Mouse (Mus musculus) forebrain, postnatal 0 days (tissue): ENCODE data around the gene Acbd6. TPM values are rescaled to one million over a fixed set of nuclear protein-coding genes. Genes with fewer than 3 reads are reported as not detected.

Experiments
- ATAC-seq: fragments of 200-750 bp; cut with Nextera tagmentation; 2 replicates; pipeline ENCODE4 v1.8.0; 2017; ENCODE audit warnings: mild to moderate bottlenecking, moderate library complexity
- DNase-seq: peaks from one replicate; pipeline ENCODE4 v3.0.0-alpha.2; 2015
- H3K27ac ChIP-seq: fragments of 300-500 bp; sonication (generic); 2 replicates; pipeline ENCODE4 v1.5.1; 2014; ENCODE audit warnings: low read depth, mild to moderate bottlenecking, antibody characterized with exemption, low read length, moderate library complexity, mixed read lengths
- H3K27me3 ChIP-seq: fragments of 300-500 bp; sonication (generic); 2 replicates; pipeline ENCODE4 v1.6.1; 2014; ENCODE audit warnings: mild to moderate bottlenecking, low read length, mixed read lengths; ENCODE audit not compliant: insufficient read depth
- H3K36me3 ChIP-seq: fragments of 300-500 bp; sonication (generic); 2 replicates; pipeline ENCODE4 v1.6.1; 2014; ENCODE audit warnings: mild to moderate bottlenecking, moderate library complexity; ENCODE audit not compliant: insufficient read depth
- H3K4me1 ChIP-seq: fragments of 300-500 bp; sonication (generic); 2 replicates; pipeline ENCODE4 v1.6.1; 2014; ENCODE audit warnings: antibody characterized with exemption; ENCODE audit not compliant: insufficient read depth
- H3K4me2 ChIP-seq: fragments of 300-500 bp; sonication (generic); 2 replicates; pipeline ENCODE4 v1.6.1; 2014; ENCODE audit warnings: low read depth, mild to moderate bottlenecking, moderate library complexity
- H3K4me3 ChIP-seq: fragments of 300-500 bp; sonication (generic); 2 replicates; pipeline ENCODE4 v1.5.1; 2014; ENCODE audit warnings: low read depth, low read length, mixed read lengths
- H3K9ac ChIP-seq: fragments of 300-500 bp; sonication (generic); 2 replicates; pipeline ENCODE4 v1.6.1; 2014; ENCODE audit warnings: mild to moderate bottlenecking
- H3K9me3 ChIP-seq: fragments of 300-500 bp; sonication (generic); 2 replicates; pipeline ENCODE4 v1.6.1; 2016; ENCODE audit warnings: low read length
- CTCF ChIP-seq: sonication (generic); IDR thresholded peaks from 2 replicates; pipeline ENCODE4 v1.5.1; 2016; ENCODE audit warnings: antibody characterized with exemption, control low read depth, low read depth
- WGBS: fragments of 180-500 bp; shearing (Covaris S2); extraction: QIAGEN DNeasy Blood & Tissue Kit; methylation state at CpG from one replicate; pipeline ENCODE4 v1.1.7; 2014; 5-methylcytosine and 5-hydroxymethylcytosine counted together
- polyA plus RNA-seq: library from polyadenylated mRNA; unstranded; fragments of >200 nt; fragmentation: Nextera tagmentation; extraction: Ambion mirVana; gene quantifications from 2 replicates; pipeline ENCODE4 v1.2.1, GENCODE M21; 2015
- total RNA-seq: library from RNA; depleted of rRNA; stranded (reverse); fragments of >200 nt; gene quantifications from 2 replicates; pipeline ENCODE4 v1.2.3, GENCODE M21; 2014

The Acbd6 gene
- total and polyA plus RNA-seq, 2 experiments from 2014 or later, result 114 to 143 TPM

DNA sequence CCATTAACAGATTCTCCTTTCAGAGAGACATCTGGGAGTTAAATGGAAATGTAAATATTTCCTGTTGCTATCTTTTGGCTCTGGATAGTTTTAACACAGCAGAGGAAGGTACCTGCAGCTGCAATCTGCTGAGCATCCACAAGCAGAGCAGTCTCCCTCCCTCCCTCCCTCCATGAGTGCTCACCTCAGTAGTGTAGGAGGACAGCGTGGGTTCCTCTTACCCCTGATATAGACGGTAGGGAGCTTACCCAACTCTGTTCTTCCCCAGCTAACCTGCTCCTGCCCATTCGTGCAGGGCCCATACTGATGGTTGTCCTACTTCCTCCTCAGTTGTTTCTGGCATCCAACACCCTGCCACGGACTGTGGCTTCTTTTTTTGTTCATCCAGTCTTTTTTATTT is 50.6 kb downstream of the Acbd6 start:
- H3K27ac ChIP-seq, result no peak overlapping the region
- WGBS, result 65% methylated on average over 4 of the region's 4 CpGs
- no peaks in the 10 kb centered on the region for H3K27me3 ChIP-seq
- no peaks in the 10 kb centered on the region for H3K36me3 ChIP-seq
- no peak for TF ChIP-seq CTCF
- no peaks in the 10 kb centered on the region for H3K4me1 ChIP-seq
- no peak overlapping the region for H3K4me3 ChIP-seq
- no peak for ATAC-seq
- H3K9me3 ChIP-seq, result no peaks in the 10 kb centered on the region
- DNase-seq, result no peak
- H3K9ac ChIP-seq, result no peak overlapping the region
- H3K4me2 ChIP-seq, result no peak overlapping the region

- no peak for ATAC-seq
- no peak overlapping the region for H3K27ac ChIP-seq
- no peak for TF ChIP-seq CTCF
- DNase-seq, result no peak
- H3K9ac ChIP-seq, result no peak overlapping the region
- H3K4me3 ChIP-seq, result no peak overlapping the region
- no peaks in the 10 kb centered on the region for H3K27me3 ChIP-seq
- H3K4me2 ChIP-seq, result no peak overlapping the region
- no peaks in the 10 kb centered on the region for H3K4me1 ChIP-seq
- no peaks in the 10 kb centered on the region for H3K36me3 ChIP-seq
- H3K9me3 ChIP-seq, result no peaks in the 10 kb centered on the region
- 58% methylated on average over 2 of the region's 2 CpGs for WGBS
These were observed 56.5 kb downstream of the Acbd6 start for GRCm38 (mm10) chr1:155614426-155614825.

DNA sequence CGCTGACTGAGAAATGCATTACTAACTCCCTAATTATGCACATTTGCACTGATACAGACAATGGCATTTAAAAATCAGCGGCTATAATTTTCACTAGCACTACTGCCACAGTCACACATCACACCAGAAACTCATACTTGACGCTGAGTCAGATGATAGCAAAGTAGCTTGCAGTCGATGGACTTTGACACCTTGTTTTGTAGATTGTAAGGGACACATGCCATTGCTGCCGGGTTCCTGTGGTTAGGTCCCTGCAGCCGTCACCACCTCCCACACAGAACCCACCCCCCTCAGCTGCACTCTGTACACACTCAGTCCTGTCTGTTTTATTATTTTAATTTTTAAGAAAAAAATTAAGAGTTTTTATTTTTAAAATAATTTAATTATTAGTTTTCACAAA is 63.2 kb downstream of the Acbd6 start:
- H3K27me3 ChIP-seq, result no peaks in the 10 kb centered on the region
- H3K4me3 ChIP-seq, result no peak overlapping the region
- no peak overlapping the region for H3K4me2 ChIP-seq
- H3K4me1 ChIP-seq, result no peaks in the 10 kb centered on the region
- no peak for TF ChIP-seq CTCF
- ATAC-seq, result no peak
- H3K9ac ChIP-seq, result no peak overlapping the region
- DNase-seq, result no peak
- H3K9me3 ChIP-seq, result no peaks in the 10 kb centered on the region
- 76% methylated on average over 6 of the region's 6 CpGs for WGBS
- H3K36me3 ChIP-seq, result peaks cover 6% of the 10 kb centered on the region; the same call in 1 of the 2 replicates
- no peak overlapping the region for H3K27ac ChIP-seq

DNA sequence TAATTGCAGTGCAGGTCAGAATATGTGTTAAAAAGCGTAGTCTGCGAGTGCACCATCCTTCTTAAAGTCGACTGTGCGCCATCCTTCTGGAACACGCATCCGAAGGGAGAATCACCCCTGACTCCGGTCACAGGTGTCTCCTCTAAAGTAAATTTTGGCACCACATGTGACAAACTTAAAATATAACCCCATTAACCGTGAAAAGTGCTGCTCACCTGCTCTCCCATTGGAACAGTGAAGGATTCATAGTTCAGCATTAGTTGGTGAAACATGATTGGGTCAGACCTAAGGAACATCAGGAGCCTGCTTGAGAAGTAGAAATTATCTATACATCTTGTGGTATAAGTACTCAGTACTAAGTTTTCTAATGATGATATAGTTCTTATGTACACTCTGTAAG is 65.3 kb downstream of the Acbd6 start:
- Histone ChIP-seq H3K4me2 (no peak overlapping the region), H3K4me3 (no peak overlapping the region), H3K9me3 (no peaks in the 10 kb centered on the region), H3K9ac (no peak overlapping the region), H3K36me3 (peaks cover 6% of the 10 kb centered on the region; the same call in 1 of the 2 replicates), H3K4me1 (no peaks in the 10 kb centered on the region), H3K27ac (no peak overlapping the region), H3K27me3 (no peaks in the 10 kb centered on the region)
- no peak for ATAC-seq
- 88% methylated on average over 8 of the region's 8 CpGs for WGBS
- no peak for DNase-seq
- TF ChIP-seq CTCF, result no peak

DNA sequence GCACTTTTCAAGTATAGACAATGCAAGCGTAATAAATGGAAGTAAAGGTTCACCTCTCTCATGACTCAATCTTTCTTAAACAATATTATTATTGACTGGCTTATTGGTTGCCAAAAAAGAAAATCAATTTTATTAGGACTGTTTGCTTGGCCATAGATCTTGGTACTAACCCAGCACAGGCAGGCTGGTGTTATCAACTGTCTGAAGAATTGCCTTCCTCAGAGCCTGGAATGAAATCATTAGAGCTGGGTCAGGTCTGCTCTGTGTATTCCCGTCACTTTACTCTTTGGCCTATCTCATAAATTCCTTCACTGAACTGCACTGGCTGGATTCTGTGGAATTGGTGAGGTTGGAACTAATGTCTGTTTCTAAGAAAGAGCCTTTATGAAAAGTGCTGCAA is 69.8 kb downstream of the Acbd6 start:
- Histone ChIP-seq H3K9me3 (no peaks in the 10 kb centered on the region), H3K36me3 (peaks cover 6% of the 10 kb centered on the region; the same call in 1 of the 2 replicates), H3K27ac (no peak overlapping the region), H3K4me1 (no peaks in the 10 kb centered on the region), H3K9ac (no peak overlapping the region), H3K27me3 (no peaks in the 10 kb centered on the region), H3K4me2 (no peak overlapping the region), H3K4me3 (no peak overlapping the region)
- ATAC-seq (no peak), DNase-seq (no peak)
- no peak for TF ChIP-seq CTCF
- WGBS, result 97% methylated on average over 2 of the region's 2 CpGs

- H3K4me1 ChIP-seq, result no peaks in the 10 kb centered on the region
- no peak overlapping the region for H3K4me3 ChIP-seq
- no peak for ATAC-seq
- H3K27me3 ChIP-seq, result no peaks in the 10 kb centered on the region
- 89% methylated on average over 7 of the region's 7 CpGs for WGBS
- H3K27ac ChIP-seq, result no peak overlapping the region
- no peak overlapping the region for H3K4me2 ChIP-seq
- DNase-seq, result no peak
- no peaks in the 10 kb centered on the region for H3K36me3 ChIP-seq
- no peak overlapping the region for H3K9ac ChIP-seq
- TF ChIP-seq CTCF, result no peak
- H3K9me3 ChIP-seq, result no peaks in the 10 kb centered on the region
These were observed 78.7 kb downstream of the Acbd6 start for GRCm38 (mm10) chr1:155636648-155637047.

DNA sequence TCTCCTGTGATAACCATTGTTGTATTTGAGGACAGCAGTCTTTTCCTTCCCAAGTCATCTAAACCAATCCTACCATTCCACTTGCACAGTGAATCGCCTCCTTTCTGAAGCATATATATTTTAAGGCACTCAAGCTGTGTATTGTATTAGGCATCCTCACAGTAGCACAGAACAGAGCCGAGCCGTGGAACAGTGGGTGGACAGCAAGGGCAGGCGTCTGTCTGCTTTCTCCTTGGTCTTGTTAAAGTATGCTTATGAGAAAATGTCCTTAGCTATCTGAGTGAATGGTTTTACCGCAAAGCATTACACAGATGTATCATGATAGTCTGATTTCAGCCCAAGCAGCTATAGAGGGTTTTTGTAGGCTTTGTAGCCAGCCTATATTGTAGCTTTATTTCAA is 87.9 kb downstream of the Acbd6 start:
- Histone ChIP-seq H3K27ac (no peak overlapping the region), H3K4me1 (no peaks in the 10 kb centered on the region), H3K9me3 (no peaks in the 10 kb centered on the region), H3K36me3 (no peaks in the 10 kb centered on the region), H3K27me3 (no peaks in the 10 kb centered on the region), H3K4me3 (no peak overlapping the region), H3K4me2 (no peak overlapping the region), H3K9ac (no peak overlapping the region)
- DNase-seq, result no peak
- 71% methylated on average over 5 of the region's 5 CpGs for WGBS
- TF ChIP-seq CTCF, result no peak
- no peak for ATAC-seq
